Mouse (Mus musculus) embryonic fibroblast, embryonic 13.5 days (primary cell): ENCODE measurements at regions not wholly inside any gene's neighbourhood (a gene's known extent, or its start where the extent isn't known, plus 50 kb on each side); places are given as distances from the start of the nearest gene placed in this dataset.

Experiments used
- CTCF ChIP-seq: IDR thresholded peaks from 2 replicates; pipeline ENCODE4 v1.5.1; 2011; ENCODE audit warnings: mild to moderate bottlenecking, control low read depth, low read length, moderate library complexity, borderline replicate concordance; ENCODE audit not compliant: insufficient read depth
- POLR2A ChIP-seq: IDR thresholded peaks from 2 replicates; pipeline ENCODE4 v1.6.1; 2011; ENCODE audit warnings: low read depth, mild to moderate bottlenecking, control low read depth, low read length, moderate library complexity

- no peak for TF ChIP-seq CTCF
- no peak for TF ChIP-seq POLR2A
Measured at GRCm38 (mm10) chr10:111689587-111689986, 183.5 kb downstream of the Phlda1 start.
